Mouse (Mus musculus): ENCODE measurements around the gene Xpnpep3.

Gene Xpnpep3

DNA sequence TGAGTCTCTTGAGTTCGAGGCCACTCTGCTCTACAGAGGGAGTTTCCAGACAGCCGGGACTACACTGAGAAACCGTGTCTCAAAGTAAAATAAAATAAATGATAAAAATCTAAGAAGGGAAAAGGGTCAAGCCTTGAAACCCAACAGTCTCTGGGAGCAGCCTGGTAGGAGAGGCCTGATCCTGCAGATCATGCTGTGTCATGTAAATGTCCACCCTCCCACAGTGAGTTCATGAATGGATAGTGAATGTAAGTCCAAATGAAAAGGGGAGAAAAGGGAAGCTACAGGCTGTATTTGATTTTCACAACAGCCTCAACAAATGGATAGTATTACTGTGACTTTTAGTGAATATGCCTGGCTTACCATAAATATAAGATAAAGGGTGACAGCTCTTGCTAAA, 25.4 kb downstream of the Xpnpep3 start:
- Histone ChIP-seq H3K36me3 (ENCODE audit: control insufficient read depth, insufficient read depth, low read length, poor library complexity, severe bottlenecking) (no peaks in the 10 kb centered on the region), H3K27me3 (ENCODE audit: control insufficient read depth, insufficient read depth, low read length, poor library complexity, severe bottlenecking) (no peaks in the 10 kb centered on the region)
- no peak for DNase-seq (ENCODE audit: low read depth, low spot score)

DNA sequence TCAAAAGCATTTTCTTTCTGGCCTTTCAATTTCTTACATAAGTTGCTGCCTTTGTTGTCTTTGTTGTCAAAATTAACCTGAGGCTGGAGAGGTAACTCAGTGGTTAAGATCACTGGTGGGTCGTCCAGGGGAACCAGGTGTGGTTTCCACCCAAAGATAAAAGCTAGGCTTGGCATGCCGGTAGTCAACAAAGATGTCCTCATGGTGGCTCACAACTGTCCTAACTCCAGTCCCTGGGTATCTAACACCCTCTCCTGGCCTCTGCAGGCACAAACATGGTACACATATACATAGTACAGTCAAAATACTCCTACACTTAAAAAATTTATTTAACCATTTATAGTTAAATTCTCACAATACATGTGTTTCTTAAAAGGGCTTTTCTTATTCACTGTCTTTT, 28.0 kb downstream of the Xpnpep3 start:
- Histone ChIP-seq H3K36me3 (ENCODE audit: control insufficient read depth, insufficient read depth, low read length, poor library complexity, severe bottlenecking) (peaks cover 4% of the 10 kb centered on the region; the same call in 1 of the 2 replicates), H3K27me3 (ENCODE audit: control insufficient read depth, insufficient read depth, low read length, poor library complexity, severe bottlenecking) (no peaks in the 10 kb centered on the region)
- DNase-seq (ENCODE audit: low read depth, low spot score) = no peak

DNA sequence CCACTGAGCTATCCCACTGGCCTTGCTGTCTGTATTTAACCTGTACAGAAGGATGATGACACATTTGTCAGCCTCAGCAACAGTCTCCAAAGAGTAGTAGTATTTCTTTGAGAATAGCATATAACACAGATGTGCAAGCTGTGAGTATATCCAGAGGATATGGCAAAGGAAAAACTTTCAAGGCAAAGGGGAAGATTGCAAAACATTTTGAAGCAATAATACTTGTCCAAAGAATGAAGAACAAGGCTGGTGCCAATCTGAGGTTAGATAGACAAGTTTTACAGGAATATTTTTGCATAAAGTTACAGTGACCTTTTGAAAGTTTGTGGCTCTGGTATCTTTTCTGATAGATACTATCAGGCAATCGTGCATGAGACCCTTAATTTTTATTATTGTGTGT, 31.3 kb downstream of the Xpnpep3 start:
- DNase-seq (ENCODE audit: low read depth, low spot score) = no peak
- no peaks in the 10 kb centered on the region for H3K27me3 ChIP-seq (ENCODE audit: control insufficient read depth, insufficient read depth, low read length, poor library complexity, severe bottlenecking)

DNA sequence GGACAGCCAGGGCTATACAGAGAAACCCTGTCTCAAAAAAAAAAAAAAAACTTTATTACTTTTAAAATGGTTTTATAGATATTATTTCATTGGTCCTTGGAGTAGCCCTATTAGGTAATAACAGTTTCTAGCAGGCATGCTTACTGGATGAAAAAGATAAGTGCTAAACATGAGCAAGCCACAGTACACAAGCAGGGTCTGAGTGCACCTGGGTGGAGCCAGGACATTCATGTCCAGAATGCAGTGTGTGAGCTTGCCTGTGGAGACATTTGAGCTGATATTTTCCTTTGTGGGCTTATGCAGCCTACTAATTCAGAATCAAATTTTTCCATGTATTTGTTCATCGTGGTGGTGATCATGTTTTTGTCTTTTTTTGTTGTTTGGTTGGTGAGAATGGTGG, 38.4 kb downstream of the Xpnpep3 start:
- DNase-seq (ENCODE audit: low read depth, low spot score) = no peak
- Histone ChIP-seq H3K27me3 (ENCODE audit: control insufficient read depth, insufficient read depth, low read length, poor library complexity, severe bottlenecking) (no peaks in the 10 kb centered on the region), H3K36me3 (ENCODE audit: control insufficient read depth, insufficient read depth, low read length, poor library complexity, severe bottlenecking) (peaks cover 9% of the 10 kb centered on the region; the same call in 1 of the 2 replicates)

More for the DNA sequence above, 31.3 kb downstream of the Xpnpep3 start:
- H3K36me3 ChIP-seq (ENCODE audit: control insufficient read depth, insufficient read depth, low read length, poor library complexity, severe bottlenecking) = peaks cover 6% of the 10 kb centered on the region; the same call in 1 of the 2 replicates

DNA sequence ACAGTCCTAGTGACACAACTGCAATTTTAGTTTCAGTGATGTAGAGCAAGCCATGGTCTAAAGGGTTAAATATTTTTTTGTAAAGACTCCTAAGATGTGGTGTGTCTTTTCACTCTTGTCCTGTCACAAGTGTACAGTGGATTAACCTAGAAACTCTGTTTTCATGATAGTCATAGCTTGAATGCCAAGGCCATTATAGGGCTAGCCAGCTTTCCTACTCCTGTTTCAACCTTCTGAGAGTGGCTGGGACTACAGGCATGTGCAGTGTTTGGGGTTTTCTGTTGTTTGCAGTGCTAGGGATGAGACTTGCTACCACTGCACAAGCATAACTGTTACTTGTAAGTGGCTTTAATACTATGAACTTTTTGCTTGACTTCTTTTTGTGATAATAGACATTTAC, 39.3 kb downstream of the Xpnpep3 start:
- DNase-seq (ENCODE audit: low read depth, low spot score) = no peak
- Histone ChIP-seq H3K36me3 (ENCODE audit: control insufficient read depth, insufficient read depth, low read length, poor library complexity, severe bottlenecking) (peaks cover 10% of the 10 kb centered on the region; the same call in 1 of the 2 replicates), H3K27me3 (ENCODE audit: control insufficient read depth, insufficient read depth, low read length, poor library complexity, severe bottlenecking) (no peaks in the 10 kb centered on the region)

DNA sequence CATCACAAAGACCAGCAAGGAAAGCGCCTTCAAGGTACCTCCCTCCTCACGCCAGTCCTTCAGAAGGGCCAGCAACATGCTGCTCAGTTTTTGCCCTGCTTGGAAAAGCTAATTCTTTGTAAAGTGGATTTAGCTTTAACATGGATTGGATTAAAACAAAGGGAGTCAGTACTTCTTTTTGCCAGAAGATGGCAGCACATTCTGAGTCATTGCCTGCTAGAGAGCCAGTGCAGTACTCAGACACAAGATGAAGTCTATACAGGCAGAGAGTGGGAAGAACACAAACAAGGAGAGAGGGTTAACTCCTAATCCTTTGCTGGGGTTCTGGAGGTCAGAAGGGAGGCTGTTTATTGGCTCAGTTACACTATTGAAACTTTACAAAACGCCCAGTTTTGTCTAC, 48.5 kb downstream of the Xpnpep3 start:
- H3K36me3 ChIP-seq (ENCODE audit: control insufficient read depth, insufficient read depth, low read length, poor library complexity, severe bottlenecking) = peaks cover 3% of the 10 kb centered on the region
- peak; percentile 84 for DNase-seq (ENCODE audit: low read depth, low spot score)
- H3K27me3 ChIP-seq (ENCODE audit: control insufficient read depth, insufficient read depth, low read length, poor library complexity, severe bottlenecking) = no peaks in the 10 kb centered on the region

DNA sequence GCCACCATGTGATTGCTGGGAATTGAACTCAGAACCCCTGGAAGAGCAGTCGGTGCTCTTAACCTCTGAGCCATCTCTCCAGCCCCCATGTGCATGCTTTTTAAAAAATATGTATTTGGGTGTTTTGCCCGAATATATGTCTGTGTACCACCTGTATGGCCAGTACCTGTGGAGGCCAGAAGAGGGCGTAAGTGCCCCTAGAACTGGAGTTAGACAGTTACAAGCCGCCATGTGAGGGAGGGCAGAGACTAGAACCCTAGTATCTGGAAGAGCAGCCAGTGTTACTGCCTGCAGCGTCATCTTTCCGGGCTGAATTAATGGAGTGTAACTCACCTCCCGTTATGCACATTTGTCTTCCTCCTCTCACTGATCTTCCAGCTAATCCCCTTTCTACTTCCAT, 61.6 kb downstream of the Xpnpep3 start:
- DNase-seq (ENCODE audit: low read depth, low spot score) = peak; percentile 26
- H3K27me3 ChIP-seq (ENCODE audit: control insufficient read depth, insufficient read depth, low read length, poor library complexity, severe bottlenecking) = no peaks in the 10 kb centered on the region
- 0 out of 2 replicates have a peak, but pooled peaks cover 3% of the 10 kb centered on the region for H3K36me3 ChIP-seq (ENCODE audit: control insufficient read depth, insufficient read depth, low read length, poor library complexity, severe bottlenecking)

DNA sequence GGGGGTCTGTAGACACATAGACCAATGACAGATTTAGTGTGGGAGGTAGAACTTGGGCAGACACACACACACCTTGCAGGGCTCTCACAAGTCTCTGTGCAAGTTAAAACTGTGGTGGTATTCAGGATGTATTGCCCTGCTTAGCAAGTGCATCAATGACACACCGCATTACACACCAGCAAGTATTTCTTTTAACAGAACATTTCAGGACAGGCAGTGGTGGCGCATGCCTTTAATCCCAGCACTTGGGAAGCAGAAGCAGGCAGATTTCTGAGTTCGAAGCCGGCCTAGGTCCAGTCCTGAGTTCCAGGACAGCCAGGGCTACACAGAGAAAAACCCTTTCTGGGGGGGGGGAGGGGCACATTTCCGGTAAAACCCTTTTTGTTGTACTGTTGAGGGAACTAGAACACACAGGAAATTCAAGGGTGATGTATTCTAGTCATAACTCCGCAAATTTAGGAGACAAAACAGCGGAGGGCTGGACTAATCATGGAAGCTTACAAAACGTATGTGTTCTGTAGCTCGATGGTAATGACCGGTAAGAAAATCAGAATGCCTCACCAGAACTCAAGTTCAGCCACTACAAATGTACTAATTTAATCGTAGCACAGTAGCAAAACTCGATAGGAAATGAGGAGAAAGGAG, 65.2 kb downstream of the Xpnpep3 start:
- no peaks in the 10 kb centered on the region for H3K27me3 ChIP-seq (ENCODE audit: control insufficient read depth, insufficient read depth, low read length, poor library complexity, severe bottlenecking)
- H3K36me3 ChIP-seq (ENCODE audit: control insufficient read depth, insufficient read depth, low read length, poor library complexity, severe bottlenecking) = peaks cover 6% of the 10 kb centered on the region; the same call in 1 of the 2 replicates
- no peak for DNase-seq (ENCODE audit: low read depth, low spot score)

DNA sequence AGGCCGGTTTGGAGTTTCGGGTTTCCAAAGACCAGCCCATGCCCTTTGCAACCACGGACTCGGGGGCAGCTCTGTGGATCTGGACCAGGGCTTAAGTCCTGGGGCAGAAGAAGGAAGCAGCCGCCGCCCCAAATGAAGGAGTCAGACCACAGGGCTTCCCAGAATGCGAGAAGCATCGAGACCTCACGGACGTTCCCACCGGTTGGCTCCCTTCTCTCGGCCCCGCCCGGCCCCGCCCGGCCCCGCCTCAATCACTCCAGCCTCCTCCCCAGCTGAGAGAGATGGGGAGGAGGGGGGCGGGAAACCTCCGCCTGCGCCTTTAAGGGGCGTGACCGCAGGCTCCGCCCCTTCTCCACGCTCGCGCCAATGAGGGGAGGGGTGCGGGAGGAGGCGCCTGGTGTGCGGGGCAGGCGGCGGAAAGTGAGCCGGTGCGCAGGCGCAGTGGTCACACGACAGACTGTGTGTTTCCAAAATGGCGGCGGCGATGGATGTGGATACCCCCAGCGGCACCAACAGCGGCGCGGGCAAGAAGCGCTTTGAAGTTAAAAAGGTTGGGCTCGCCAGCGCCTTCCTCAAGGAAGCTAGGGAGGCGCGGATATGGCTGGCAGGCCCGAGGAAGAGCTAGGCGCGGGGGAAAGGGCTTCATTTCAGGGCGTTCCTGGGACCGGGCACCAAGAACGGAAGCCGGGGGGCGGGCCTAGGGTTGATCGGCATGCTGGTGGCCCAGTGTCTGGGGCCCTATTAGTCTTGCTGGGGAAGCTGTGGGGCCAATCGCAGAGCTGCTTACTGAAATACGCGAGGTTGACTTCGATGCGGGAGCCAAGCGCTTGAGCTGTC, 66.2 kb downstream of the Xpnpep3 start, which contains the start of gene Rbx1:
Gene Rbx1 (plus strand): TSS at position 396 of the 837 bp plus-strand sequence.
- peaks cover 6% of the 10 kb centered on the region; the same call in 1 of the 2 replicates for H3K36me3 ChIP-seq (ENCODE audit: control insufficient read depth, insufficient read depth, low read length, poor library complexity, severe bottlenecking)
- no peaks in the 10 kb centered on the region for H3K27me3 ChIP-seq (ENCODE audit: control insufficient read depth, insufficient read depth, low read length, poor library complexity, severe bottlenecking)
- DNase-seq (ENCODE audit: low read depth, low spot score) = peak; percentile 99

DNA sequence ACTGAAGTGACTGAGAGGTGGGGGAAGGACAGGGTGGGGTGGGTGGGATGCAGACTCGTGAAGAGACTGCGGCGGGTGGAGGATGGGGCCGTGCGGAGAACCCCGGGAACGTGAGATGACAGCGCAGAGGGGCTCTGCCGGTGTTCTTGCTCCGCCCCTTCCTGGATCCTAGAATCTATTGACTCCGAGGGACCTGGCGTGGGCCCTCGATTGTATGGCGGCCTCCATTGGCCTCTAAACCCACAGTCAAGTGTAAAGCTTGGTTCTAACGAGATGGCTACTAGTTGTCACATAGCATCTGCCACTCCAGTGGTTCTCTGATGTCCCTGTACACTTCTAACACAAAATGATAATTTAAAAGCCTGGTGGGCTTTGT, 66.8 kb downstream of the Xpnpep3 start:
- Histone ChIP-seq H3K27me3 (ENCODE audit: control insufficient read depth, insufficient read depth, low read length, poor library complexity, severe bottlenecking) (no peaks in the 10 kb centered on the region), H3K36me3 (ENCODE audit: control insufficient read depth, insufficient read depth, low read length, poor library complexity, severe bottlenecking) (peaks cover 8% of the 10 kb centered on the region; the same call in 1 of the 2 replicates)
- no peak for DNase-seq (ENCODE audit: low read depth, low spot score)

DNA sequence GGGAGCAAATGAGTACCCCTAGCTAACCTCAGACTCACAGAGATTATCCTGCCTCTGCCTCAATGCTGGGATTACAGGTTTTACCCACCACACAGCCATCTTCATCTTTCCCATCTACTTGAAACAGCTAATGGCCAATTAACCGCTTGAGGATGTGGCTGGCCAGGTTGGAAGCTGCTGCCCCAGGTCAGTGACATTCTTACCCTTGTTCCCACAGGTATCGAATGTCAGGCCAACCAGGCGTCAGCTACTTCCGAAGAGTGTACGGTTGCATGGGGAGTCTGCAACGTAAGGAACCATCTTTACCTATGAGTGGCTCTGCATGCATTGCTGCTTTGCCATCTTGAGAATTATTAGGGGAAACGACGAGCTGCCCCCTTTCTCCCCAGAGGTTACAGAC, 70.8 kb downstream of the Xpnpep3 start:
- no peak for DNase-seq (ENCODE audit: low read depth, low spot score)
- Histone ChIP-seq H3K36me3 (ENCODE audit: control insufficient read depth, insufficient read depth, low read length, poor library complexity, severe bottlenecking) (peaks cover 17% of the 10 kb centered on the region), H3K27me3 (ENCODE audit: control insufficient read depth, insufficient read depth, low read length, poor library complexity, severe bottlenecking) (no peaks in the 10 kb centered on the region)

DNA sequence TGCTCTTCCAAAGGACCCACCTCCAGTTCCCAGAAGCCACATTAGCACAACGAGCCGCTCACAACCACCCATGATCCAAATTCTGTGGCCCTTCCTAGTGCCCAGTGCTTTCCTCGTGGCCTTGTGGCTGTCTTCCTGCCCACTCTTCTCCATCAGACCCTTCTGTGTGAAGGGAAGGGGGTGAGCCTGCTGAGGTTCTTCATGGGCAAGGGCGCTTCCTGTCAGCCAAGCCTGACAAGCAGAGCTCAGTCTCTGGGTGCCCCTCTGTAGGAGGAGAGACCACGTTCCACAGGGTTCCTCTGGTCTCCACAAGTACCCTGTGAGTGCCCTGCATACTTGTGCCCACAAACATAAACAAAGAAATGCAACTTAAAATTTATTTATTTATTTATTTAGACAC, 72.3 kb downstream of the Xpnpep3 start:
- Histone ChIP-seq H3K27me3 (ENCODE audit: control insufficient read depth, insufficient read depth, low read length, poor library complexity, severe bottlenecking) (no peaks in the 10 kb centered on the region), H3K36me3 (ENCODE audit: control insufficient read depth, insufficient read depth, low read length, poor library complexity, severe bottlenecking) (peaks cover 17% of the 10 kb centered on the region)
- DNase-seq (ENCODE audit: low read depth, low spot score) = no peak

DNA sequence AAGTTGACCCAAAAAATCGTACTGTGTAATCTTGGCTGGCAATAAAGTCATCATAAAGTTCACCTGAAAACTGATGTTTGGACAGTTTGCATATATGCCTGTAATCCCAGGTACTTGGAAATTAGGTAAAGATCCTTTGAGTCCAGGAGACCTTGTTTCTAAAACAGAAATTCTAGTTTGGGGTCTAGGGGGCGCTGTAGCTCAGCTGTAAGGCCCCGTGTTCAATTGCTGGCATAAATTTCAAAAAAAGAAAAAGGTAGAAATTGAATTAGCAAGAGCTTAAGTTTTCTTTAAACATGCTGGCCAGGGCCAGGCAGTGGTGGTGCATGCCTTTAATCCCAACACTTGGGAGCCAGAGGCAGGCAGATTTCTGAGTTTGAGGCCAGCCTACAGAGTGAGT, 75.7 kb downstream of the Xpnpep3 start:
- peaks cover 11% of the 10 kb centered on the region for H3K36me3 ChIP-seq (ENCODE audit: control insufficient read depth, insufficient read depth, low read length, poor library complexity, severe bottlenecking)
- peak; percentile 72 for DNase-seq (ENCODE audit: low read depth, low spot score)
- no peaks in the 10 kb centered on the region for H3K27me3 ChIP-seq (ENCODE audit: control insufficient read depth, insufficient read depth, low read length, poor library complexity, severe bottlenecking)

DNA sequence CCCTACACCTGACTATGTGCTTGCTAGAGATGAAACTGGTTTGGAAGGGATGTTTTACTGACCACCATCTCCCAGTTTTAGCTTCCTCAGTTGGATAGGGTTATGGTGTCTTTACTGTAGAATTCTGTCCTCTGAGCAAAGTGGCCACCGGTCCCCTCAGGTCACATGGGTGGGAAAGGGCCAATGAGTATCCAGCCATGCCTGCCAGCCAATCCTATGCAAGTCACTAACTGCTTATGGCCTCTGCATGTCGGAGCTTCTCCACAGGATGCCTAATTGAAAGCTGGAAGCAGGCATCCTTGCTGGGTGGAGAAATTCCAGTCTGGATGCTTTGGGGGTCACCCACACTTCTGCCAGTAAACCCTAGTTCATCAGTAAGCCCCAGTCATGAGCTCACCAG, 76.7 kb downstream of the Xpnpep3 start:
- H3K27me3 ChIP-seq (ENCODE audit: control insufficient read depth, insufficient read depth, low read length, poor library complexity, severe bottlenecking) = no peaks in the 10 kb centered on the region
- DNase-seq (ENCODE audit: low read depth, low spot score) = no peak
- peaks cover 9% of the 10 kb centered on the region for H3K36me3 ChIP-seq (ENCODE audit: control insufficient read depth, insufficient read depth, low read length, poor library complexity, severe bottlenecking)

DNA sequence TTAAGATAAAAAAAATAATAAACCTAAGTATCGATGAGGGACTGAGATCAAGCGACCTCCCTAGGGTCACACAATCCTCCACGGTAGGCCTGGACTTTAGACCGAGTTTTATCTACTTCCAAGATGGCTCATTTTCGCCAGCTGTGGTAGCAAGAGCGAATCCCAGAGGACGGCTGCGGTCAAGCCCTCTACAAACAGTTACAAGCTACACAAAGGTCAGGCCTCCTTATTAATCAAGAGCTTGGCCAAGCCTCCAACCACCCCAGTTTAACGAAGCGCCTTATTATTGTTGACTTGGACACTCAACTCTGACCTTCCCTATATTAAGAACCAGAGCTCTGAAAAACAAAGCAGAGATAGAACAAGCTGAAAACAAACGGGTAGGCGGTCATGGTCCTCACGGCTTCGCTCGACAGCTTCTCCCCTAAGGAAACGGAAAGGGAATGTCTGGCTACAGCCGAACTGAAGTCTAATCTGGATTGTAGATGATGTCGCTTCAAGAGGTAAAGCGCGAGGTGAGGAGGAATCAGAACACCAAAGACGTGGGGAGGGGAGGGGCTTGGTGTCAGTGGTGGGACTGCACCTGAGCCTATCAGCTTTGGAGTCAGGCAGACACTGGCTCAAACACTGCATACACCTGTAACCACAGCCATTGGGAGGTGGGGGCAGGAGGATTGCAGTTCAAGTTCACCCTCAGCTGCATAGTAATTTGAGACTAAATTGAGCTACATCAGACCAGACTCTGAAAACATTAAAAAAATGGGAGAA, 79.7 kb downstream of the Xpnpep3 start:
- DNase-seq (ENCODE audit: low read depth, low spot score) = no peak
- no peaks in the 10 kb centered on the region for H3K36me3 ChIP-seq (ENCODE audit: control insufficient read depth, insufficient read depth, low read length, poor library complexity, severe bottlenecking)
- no peaks in the 10 kb centered on the region for H3K27me3 ChIP-seq (ENCODE audit: control insufficient read depth, insufficient read depth, low read length, poor library complexity, severe bottlenecking)

All from splenic B cell, adult 2 months (primary cell).